Mouse (Mus musculus): Measurements from ENCODE around the gene Abca13.

- TF ChIP-seq CTCF (IDR thresholded peaks at IDR 0.05; ENCODE audit: low read depth) (no peak), EP300 (IDR thresholded peaks at IDR 0.05; ENCODE audit: low read depth) (no peak)
Measured at GRCm38 (mm10) chr11:9608249-9608648, 416.5 kb downstream of the Abca13 start.

Data from liver, embryonic 14.5 days (tissue).